29 mouse cellular contexts compared by ENCODE assay signal in the genomic region with DNA sequence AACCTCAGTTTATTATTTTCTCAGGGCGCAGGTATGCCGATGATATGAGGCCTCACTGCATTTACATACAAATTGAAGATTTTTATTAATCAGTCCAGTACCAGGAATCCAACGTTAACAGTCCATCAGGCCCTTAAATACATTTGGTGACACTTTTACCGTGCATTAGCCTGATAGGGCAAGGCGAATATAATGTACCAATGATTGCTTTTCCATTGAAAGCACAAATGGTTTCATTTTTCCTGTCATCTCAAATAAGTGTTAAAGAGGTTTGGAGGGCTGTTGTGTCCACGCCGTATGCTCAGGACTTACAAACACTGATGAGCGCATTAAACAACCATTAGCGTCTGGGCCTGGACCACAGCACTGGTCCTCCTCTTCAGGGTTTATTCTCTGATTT. TPM values are rescaled to one million over a fixed set of nuclear protein-coding genes. Genes with fewer than 3 reads are reported as not detected.
DNase-seq lines count a peak whose midpoint lies in the region; ATAC-seq and TF ChIP-seq lines count a peak whose summit lies in the region.
"Had no signal": no experiment of that assay in that cellular context is flagged by ENCODE, and none has a peak within 500 bp of the region (broad histone marks: within the 10 kb centered on the region; RNA-seq: fewer than 3 reads in every experiment).

No protein-coding gene starts in this region.

- 0 out of 2 replicates have a peak overlapping the region, but pooled peaks have one; percentile 19 for H3K27ac ChIP-seq in hindbrain, embryonic 12.5 days
- H3K27ac ChIP-seq in hindbrain, postnatal 0 days = no peak overlapping the region
- no peak overlapping the region for H3K27ac ChIP-seq in hindbrain, embryonic 16.5 days (ENCODE audit: low read depth, low read length)
- no peak overlapping the region for H3K27ac ChIP-seq in hindbrain, embryonic 11.5 days (ENCODE audit: low read depth, low read length)
- no peak overlapping the region for H3K27ac ChIP-seq in neural tube, embryonic 13.5 days (replicated peaks)
- no peak overlapping the region for H3K27ac ChIP-seq in neural tube, embryonic 15.5 days (replicated peaks)
- H3K27ac ChIP-seq: embryonic facial prominence, embryonic 13.5 days; embryonic facial prominence, embryonic 15.5 days; forebrain, embryonic 10.5 days; forebrain, embryonic 12.5 days had no signal

- H3K27me3 ChIP-seq in hindbrain, embryonic 12.5 days = peaks cover 6% of the 10 kb centered on the region
- no peaks in the 10 kb centered on the region for H3K27me3 ChIP-seq in hindbrain, postnatal 0 days (ENCODE audit: insufficient read depth, low read length)
- peaks cover 2% of the 10 kb centered on the region; the same call in 1 of the 2 replicates for H3K27me3 ChIP-seq in hindbrain, embryonic 16.5 days (replicated peaks; ENCODE audit: control insufficient read depth, insufficient read depth, low read length)
- H3K27me3 ChIP-seq in hindbrain, embryonic 11.5 days (ENCODE audit: control insufficient read depth, insufficient read depth, low read length) = no peaks in the 10 kb centered on the region
- peaks cover 60% of the 10 kb centered on the region for H3K27me3 ChIP-seq in neural tube, embryonic 13.5 days
- H3K27me3 ChIP-seq in neural tube, embryonic 15.5 days (replicated peaks) = peaks cover 49% of the 10 kb centered on the region
- H3K27me3 ChIP-seq: CH12.LX had no signal

- TF ChIP-seq POLR2A in brain, embryonic 14.5 days (IDR thresholded peaks at IDR 0.05; ENCODE audit: borderline replicate concordance, extremely low read depth, insufficient read depth, insufficient read length, poor library complexity, severe bottlenecking) = no peak

- no peak for DNase-seq in hindbrain, postnatal 0 days (ENCODE audit: low spot score)
- no peak for DNase-seq in hindbrain, embryonic 11.5 days (ENCODE audit: low spot score)
- peak; percentile 51 for DNase-seq in brain, embryonic 14.5 days (ENCODE audit: low read depth)
- DNase-seq: adrenal gland, adult 8-10 months; adrenal gland, postnatal 14 days; adrenal gland, postnatal 36 days; B cell, adult 2 months; cerebellum, adult 11 months; cerebellum, adult 18-20 months; cerebellum, adult 8-10 months; cerebellum, adult 9-11 months; cerebellum, postnatal 36 days; embryo, embryonic 11 days had no signal

- ATAC-seq in hindbrain, embryonic 12.5 days (ENCODE audit: low FRiP score) = peak; percentile 29; the same call in 1 of the 2 replicates
- no peak for ATAC-seq in hindbrain, postnatal 0 days
- peak; percentile 37; the same call in 1 of the 2 replicates for ATAC-seq in hindbrain, embryonic 16.5 days
- no peak for ATAC-seq in hindbrain, embryonic 11.5 days (ENCODE audit: low FRiP score)
- ATAC-seq in neural tube, embryonic 13.5 days (ENCODE audit: low read depth) = peak; percentile 53
- ATAC-seq in neural tube, embryonic 15.5 days (ENCODE audit: low FRiP score) = no peak; the same call in 1 of the 2 replicates
- ATAC-seq: activated CD4-positive, CD25-positive, alpha-beta regulatory T cell, adult 4 months; CD4-positive, CD25-positive, alpha-beta regulatory T cell, adult 4 months; forebrain, embryonic 14.5 days; Patski had no signal

- no peak for TF ChIP-seq CTCF in hindbrain, postnatal 0 days (IDR thresholded peaks at IDR 0.05; ENCODE audit: low read depth)
- no peak for TF ChIP-seq CTCF in brain, embryonic 14.5 days (IDR thresholded peaks at IDR 0.05; ENCODE audit: borderline replicate concordance, extremely low read depth, insufficient read depth, insufficient read length)

- peaks cover 30% of the 10 kb centered on the region for H3K4me1 ChIP-seq in hindbrain, embryonic 12.5 days
- no peaks in the 10 kb centered on the region for H3K4me1 ChIP-seq in hindbrain, postnatal 0 days (ENCODE audit: insufficient read depth, low read length)
- H3K4me1 ChIP-seq in hindbrain, embryonic 16.5 days (ENCODE audit: control insufficient read depth, insufficient read depth, low read depth, low read length) = 0 out of 2 replicates have a peak, but pooled peaks cover 4% of the 10 kb centered on the region
- no peaks in the 10 kb centered on the region for H3K4me1 ChIP-seq in hindbrain, embryonic 11.5 days (replicated peaks; ENCODE audit: control insufficient read depth, insufficient read depth, low read length)
- H3K4me1 ChIP-seq in neural tube, embryonic 13.5 days (replicated peaks) = peaks cover 24% of the 10 kb centered on the region
- peaks cover 13% of the 10 kb centered on the region for H3K4me1 ChIP-seq in neural tube, embryonic 15.5 days
- H3K4me1 ChIP-seq: embryonic facial prominence, embryonic 15.5 days had no signal

- H3K4me2 ChIP-seq in hindbrain, embryonic 12.5 days (replicated peaks) = no peak overlapping the region
- H3K4me2 ChIP-seq in hindbrain, postnatal 0 days (ENCODE audit: low read depth, low read length) = no peak overlapping the region
- H3K4me2 ChIP-seq in hindbrain, embryonic 16.5 days (ENCODE audit: low read length) = no peak overlapping the region
- no peak overlapping the region for H3K4me2 ChIP-seq in hindbrain, embryonic 11.5 days (replicated peaks; ENCODE audit: low read depth, low read length)
- no peak overlapping the region for H3K4me2 ChIP-seq in neural tube, embryonic 13.5 days
- no peak overlapping the region for H3K4me2 ChIP-seq in neural tube, embryonic 15.5 days
- H3K4me2 ChIP-seq: embryonic facial prominence, embryonic 13.5 days; embryonic facial prominence, embryonic 15.5 days; forebrain, embryonic 12.5 days had no signal

- WGBS in hindbrain, embryonic 12.5 days = 75% methylated on average over 9 of the region's 9 CpGs
- 72% methylated on average over 9 of the region's 9 CpGs for WGBS in hindbrain, postnatal 0 days
- WGBS in hindbrain, embryonic 16.5 days = 64% methylated on average over 9 of the region's 9 CpGs
- 88% methylated on average over 9 of the region's 9 CpGs for WGBS in hindbrain, embryonic 11.5 days
- WGBS in neural tube, embryonic 13.5 days = 51% methylated on average over 9 of the region's 9 CpGs
- 45% methylated on average over 9 of the region's 9 CpGs for WGBS in neural tube, embryonic 15.5 days

- H3K4me3 ChIP-seq in hindbrain, embryonic 12.5 days = no peak overlapping the region
- H3K4me3 ChIP-seq in hindbrain, postnatal 0 days (ENCODE audit: low read length) = no peak overlapping the region
- no peak overlapping the region for H3K4me3 ChIP-seq in hindbrain, embryonic 16.5 days (ENCODE audit: low read length)
- no peak overlapping the region for H3K4me3 ChIP-seq in hindbrain, embryonic 11.5 days (ENCODE audit: low read depth, low read length)
- H3K4me3 ChIP-seq in neural tube, embryonic 13.5 days = no peak overlapping the region
- no peak overlapping the region for H3K4me3 ChIP-seq in neural tube, embryonic 15.5 days (replicated peaks)
- H3K4me3 ChIP-seq: embryonic facial prominence, embryonic 13.5 days; embryonic facial prominence, embryonic 15.5 days; erythroblast, embryonic 14.5 days; forebrain, embryonic 10.5 days; forebrain, embryonic 12.5 days had no signal

- H3K9me3 ChIP-seq in hindbrain, embryonic 12.5 days (replicated peaks) = no peaks in the 10 kb centered on the region
- no peaks in the 10 kb centered on the region for H3K9me3 ChIP-seq in hindbrain, postnatal 0 days (ENCODE audit: low read length)
- H3K9me3 ChIP-seq in hindbrain, embryonic 16.5 days (ENCODE audit: control insufficient read depth, low read length) = no peaks in the 10 kb centered on the region
- no peaks in the 10 kb centered on the region for H3K9me3 ChIP-seq in hindbrain, embryonic 11.5 days (ENCODE audit: control insufficient read depth, low read length)
- no peaks in the 10 kb centered on the region for H3K9me3 ChIP-seq in neural tube, embryonic 13.5 days
- H3K9me3 ChIP-seq in neural tube, embryonic 15.5 days (replicated peaks) = no peaks in the 10 kb centered on the region
- H3K9me3 ChIP-seq: embryonic facial prominence, embryonic 13.5 days; embryonic facial prominence, embryonic 15.5 days; forebrain, embryonic 10.5 days; forebrain, embryonic 12.5 days had no signal

- H3K36me3 ChIP-seq in hindbrain, embryonic 12.5 days = no peaks in the 10 kb centered on the region
- H3K36me3 ChIP-seq in hindbrain, postnatal 0 days (ENCODE audit: insufficient read depth, low read length) = no peaks in the 10 kb centered on the region
- H3K36me3 ChIP-seq in hindbrain, embryonic 16.5 days (ENCODE audit: control insufficient read depth, insufficient read depth, low read length) = no peaks in the 10 kb centered on the region
- H3K36me3 ChIP-seq in hindbrain, embryonic 11.5 days (ENCODE audit: control insufficient read depth, insufficient read depth, low read length) = no peaks in the 10 kb centered on the region
- H3K36me3 ChIP-seq in neural tube, embryonic 13.5 days = no peaks in the 10 kb centered on the region
- H3K36me3 ChIP-seq in neural tube, embryonic 15.5 days = no peaks in the 10 kb centered on the region
- H3K36me3 ChIP-seq: embryonic facial prominence, embryonic 13.5 days; embryonic facial prominence, embryonic 15.5 days; forebrain, embryonic 10.5 days; forebrain, embryonic 12.5 days; G1E had no signal

- no peak overlapping the region for H3K9ac ChIP-seq in hindbrain, embryonic 12.5 days
- no peak overlapping the region for H3K9ac ChIP-seq in hindbrain, postnatal 0 days (replicated peaks; ENCODE audit: low read length)
- no peak overlapping the region for H3K9ac ChIP-seq in hindbrain, embryonic 16.5 days (ENCODE audit: low read depth, low read length)
- no peak overlapping the region for H3K9ac ChIP-seq in hindbrain, embryonic 11.5 days (ENCODE audit: low read depth, low read length)
- H3K9ac ChIP-seq in neural tube, embryonic 13.5 days = no peak overlapping the region
- no peak overlapping the region for H3K9ac ChIP-seq in neural tube, embryonic 15.5 days (replicated peaks)
- H3K9ac ChIP-seq: embryonic facial prominence, embryonic 13.5 days; embryonic facial prominence, embryonic 15.5 days; forebrain, embryonic 12.5 days had no signal

RNA-seq across cellular contexts. Expression of a gene that starts 25.3 kb away (rescaled TPM):
- 52.8 and 56.7 TPM in 2 replicates for polyA plus RNA-seq in hindbrain, embryonic 12.5 days (2016; fragmentation: Nextera tagmentation; extraction: Ambion mirVana)
- 17.1 and 22.9 TPM in 2 replicates for total RNA-seq in hindbrain, postnatal 0 days (2014; rRNA removed)
- polyA plus RNA-seq in hindbrain, postnatal 0 days (2015; fragmentation: Nextera tagmentation; extraction: Ambion mirVana) = 11.3 and 11.7 TPM in 2 replicates
- 9.0 and 10.5 TPM in 2 replicates for polyA plus RNA-seq in hindbrain, embryonic 16.5 days (2015; fragmentation: Nextera tagmentation; extraction: Ambion mirVana)
- 26.2 and 28.1 TPM in 2 replicates for polyA plus RNA-seq in hindbrain, embryonic 11.5 days (2014; fragmentation: Nextera tagmentation; extraction: Ambion mirVana)
- polyA plus RNA-seq in neural tube, embryonic 13.5 days (2015; fragmentation: Nextera tagmentation; extraction: Ambion mirVana) = 6.8 and 9.9 TPM in 2 replicates
- 4.0 and 6.3 TPM in 2 replicates for polyA plus RNA-seq in neural tube, embryonic 15.5 days (2015; fragmentation: Nextera tagmentation; extraction: Ambion mirVana)
- 17.4 and 33.7 TPM in 2 replicates for polyA plus RNA-seq in brain, embryonic 14.5 days (2012; rRNA removed)
- total RNA-seq: CH12.LX; common myeloid progenitor, adult 5-6 weeks had no signal
- polyA plus RNA-seq: activated CD4-positive, CD25-positive, alpha-beta regulatory T cell, adult 4 months; CD4-positive, CD25-positive, alpha-beta regulatory T cell, adult 4 months; erythroblast, embryonic 14.5 days; G1E had no signal

Comparison
In these comparisons a context has a peak if more than half of its experiments do, and no peak if none do; other contexts are left out.
1. ATAC-seq: peak in hindbrain, embryonic 12.5 days (single experiment), hindbrain, embryonic 16.5 days (single experiment) and neural tube, embryonic 13.5 days (single experiment); none in hindbrain, postnatal 0 days (single experiment), hindbrain, embryonic 11.5 days (single experiment) and neural tube, embryonic 15.5 days (single experiment).